Mouse (Mus musculus) spleen, adult 2 months (tissue): ENCODE results near the gene Slit1.

Experiments
- CTCF ChIP-seq: fragments of 200-500 bp; IDR thresholded peaks from 2 replicates; pipeline ENCODE4 v1.5.1; 2011; ENCODE audit warnings: mild to moderate bottlenecking, inconsistent platforms; ENCODE audit not compliant: insufficient read depth, insufficient read length, insufficient replicate concordance; ENCODE audit errors: extremely low read depth
- POLR2A ChIP-seq: fragments of 200-500 bp; IDR thresholded peaks from 2 replicates; pipeline ENCODE4 v1.6.1; 2011; ENCODE audit warnings: low read depth, low read length, inconsistent platforms

- TF ChIP-seq CTCF = no peak
- no peak for TF ChIP-seq POLR2A
Observed at GRCm38 (mm10) chr19:41687836-41688235, 55.6 kb downstream of the Slit1 start.
